Comparison of ENCODE assay signal across 27 mouse cellular contexts in the genomic region with DNA sequence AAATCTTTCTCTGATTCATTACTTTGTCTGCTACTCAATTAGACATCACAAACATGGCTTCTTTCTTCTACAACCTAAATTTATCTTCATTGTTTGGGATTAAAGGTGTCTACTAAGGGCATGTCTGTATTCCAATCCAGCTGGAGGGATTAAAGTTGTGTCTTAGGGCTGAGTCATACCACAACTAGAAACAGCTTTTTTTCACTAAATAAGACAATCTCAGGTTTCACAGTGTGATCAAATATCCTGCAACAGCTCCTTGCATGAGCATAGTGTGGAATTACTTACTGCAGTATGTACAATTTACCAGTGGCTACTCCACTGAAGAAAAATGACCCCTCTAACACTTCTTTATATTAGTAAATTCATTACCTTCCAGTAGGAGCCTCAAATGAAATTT. TPM values are rescaled to one million over a fixed set of nuclear protein-coding genes. Genes with fewer than 3 reads are reported as not detected.
A peak's percentile ranks its signal among the peaks of the same experiment; 100 is the strongest.
DNase-seq lines count a peak whose midpoint lies in the region; ATAC-seq and TF ChIP-seq lines count a peak whose summit lies in the region.
"Had no signal": no experiment of that assay in that cellular context is flagged by ENCODE, and none has a peak within 500 bp of the region (broad histone marks: within the 10 kb centered on the region; RNA-seq: fewer than 3 reads in every experiment).

No protein-coding gene starts in this region.

- H3K9ac ChIP-seq in embryonic facial prominence, embryonic 11.5 days (replicated peaks; ENCODE audit: low read length): no peak overlapping the region
- H3K9ac ChIP-seq in CH12.LX (ENCODE audit: insufficient read depth, low read depth): no peak overlapping the region
- no peak overlapping the region for H3K9ac ChIP-seq in hindbrain, embryonic 13.5 days
- H3K9ac ChIP-seq: embryonic facial prominence, embryonic 13.5 days; embryonic facial prominence, embryonic 15.5 days; forebrain, embryonic 12.5 days had no signal

- no peaks in the 10 kb centered on the region for H3K9me3 ChIP-seq in embryonic facial prominence, embryonic 11.5 days (replicated peaks; ENCODE audit: control insufficient read depth, low read length)
- H3K9me3 ChIP-seq in embryonic facial prominence, embryonic 10.5 days: no peaks in the 10 kb centered on the region
- H3K9me3 ChIP-seq in CH12.LX (replicated peaks; ENCODE audit: low read length): no peaks in the 10 kb centered on the region
- no peaks in the 10 kb centered on the region for H3K9me3 ChIP-seq in hindbrain, embryonic 13.5 days
- H3K9me3 ChIP-seq: embryonic facial prominence, embryonic 13.5 days; embryonic facial prominence, embryonic 15.5 days; forebrain, embryonic 10.5 days; forebrain, embryonic 12.5 days had no signal

- dilution Hi-C loops in CH12.LX (cut with MboI; ENCODE audit: extremely low pct_ligation_motif_present, extremely low pct_unique_long_range_greater_than_20kb, low sequenced_read_pairs): no loop called here

- H3K4me1 ChIP-seq in embryonic facial prominence, embryonic 11.5 days (ENCODE audit: control insufficient read depth, insufficient read depth, low read length): no peaks in the 10 kb centered on the region
- H3K4me1 ChIP-seq in embryonic facial prominence, embryonic 10.5 days: no peaks in the 10 kb centered on the region
- H3K4me1 ChIP-seq in CH12.LX (ENCODE audit: control insufficient read depth in 1 of 2, insufficient read depth in 2 of 2): peaks cover 0 to 16% of the 10 kb centered on the region in 2 experiments; a peak in 2 of 4 replicates
- no peaks in the 10 kb centered on the region for H3K4me1 ChIP-seq in hindbrain, embryonic 13.5 days (replicated peaks)
- H3K4me1 ChIP-seq: embryonic facial prominence, embryonic 15.5 days; forebrain, embryonic 10.5 days; forebrain, embryonic 12.5 days had no signal

- H3K4me3 ChIP-seq in embryonic facial prominence, embryonic 11.5 days (ENCODE audit: low read depth, low read length): no peak overlapping the region
- H3K4me3 ChIP-seq in embryonic facial prominence, embryonic 10.5 days: no peak overlapping the region
- no peak overlapping the region for H3K4me3 ChIP-seq in CH12.LX (replicated peaks in 1 of 3; ENCODE audit: low read depth in 2 of 3, low read length in 2 of 3, poor library complexity in 1 of 3)
- no peak overlapping the region for H3K4me3 ChIP-seq in hindbrain, embryonic 13.5 days
- H3K4me3 ChIP-seq: embryonic facial prominence, embryonic 13.5 days; embryonic facial prominence, embryonic 15.5 days; erythroblast, embryonic 14.5 days; forebrain, embryonic 10.5 days; forebrain, embryonic 12.5 days had no signal

- H3K4me2 ChIP-seq in embryonic facial prominence, embryonic 11.5 days (ENCODE audit: low read depth, low read length): no peak overlapping the region
- no peak overlapping the region for H3K4me2 ChIP-seq in CH12.LX (ENCODE audit: insufficient read depth, low read depth, poor library complexity, severe bottlenecking)
- no peak overlapping the region for H3K4me2 ChIP-seq in hindbrain, embryonic 13.5 days
- H3K4me2 ChIP-seq: embryonic facial prominence, embryonic 13.5 days; embryonic facial prominence, embryonic 15.5 days; forebrain, embryonic 12.5 days had no signal

- peak; percentile 11 for DNase-seq in embryonic facial prominence, embryonic 11.5 days (ENCODE audit: low spot score)
- DNase-seq in embryonic facial prominence, embryonic 10.5 days (ENCODE audit: low spot score): no peak
- DNase-seq in 3T3-L1 (ENCODE audit: low read depth, low spot score) (peak; percentile 63), CH12.LX (ENCODE audit: extremely low read depth) (peak; percentile 15)
- no peak for DNase-seq in spleen, postnatal 36 days (ENCODE audit: low spot score in 2 of 2)
- DNase-seq: adrenal gland, adult 2 months; adrenal gland, postnatal 10 days; adrenal gland, postnatal 25 days; B cell, adult 2 months; cerebellum, adult 11 months; cerebellum, adult 18-20 months; cerebellum, adult 8-10 months; cerebellum, adult 9-11 months; cerebellum, postnatal 14 days; cerebellum, postnatal 36 days; embryo, embryonic 11 days had no signal

- TF ChIP-seq CTCF in CH12.LX (conservative IDR thresholded peaks at IDR 0.05 in 1 of 2, IDR thresholded peaks at IDR 0.05 in 1 of 2; ENCODE audit: low read depth in 2 of 2, low read length in 2 of 2): no peak

- no peaks in the 10 kb centered on the region for H3K36me3 ChIP-seq in embryonic facial prominence, embryonic 11.5 days (replicated peaks; ENCODE audit: control insufficient read depth, insufficient read depth, low read depth, low read length)
- no peaks in the 10 kb centered on the region for H3K36me3 ChIP-seq in embryonic facial prominence, embryonic 10.5 days (replicated peaks)
- H3K36me3 ChIP-seq in CH12.LX (replicated peaks in 1 of 2; ENCODE audit: control insufficient read depth in 1 of 2, insufficient read depth in 1 of 2, low read length in 1 of 2): no peaks in the 10 kb centered on the region
- no peaks in the 10 kb centered on the region for H3K36me3 ChIP-seq in hindbrain, embryonic 13.5 days
- H3K36me3 ChIP-seq: embryonic facial prominence, embryonic 13.5 days; embryonic facial prominence, embryonic 15.5 days; forebrain, embryonic 10.5 days; forebrain, embryonic 12.5 days had no signal

- H3K79me2 ChIP-seq in CH12.LX (replicated peaks; ENCODE audit: control insufficient read depth, extremely low read depth, insufficient read depth, poor library complexity, severe bottlenecking): no peaks in the 10 kb centered on the region

- H3K27ac ChIP-seq in embryonic facial prominence, embryonic 11.5 days (replicated peaks; ENCODE audit: low read depth, low read length): no peak overlapping the region
- no peak overlapping the region for H3K27ac ChIP-seq in embryonic facial prominence, embryonic 10.5 days (replicated peaks)
- no peak overlapping the region for H3K27ac ChIP-seq in CH12.LX (ENCODE audit: insufficient read depth, low read depth)
- H3K27ac ChIP-seq in hindbrain, embryonic 13.5 days: no peak overlapping the region
- H3K27ac ChIP-seq: embryonic facial prominence, embryonic 13.5 days; embryonic facial prominence, embryonic 15.5 days; forebrain, embryonic 10.5 days; forebrain, embryonic 12.5 days had no signal

- no peak for TF ChIP-seq POLR2A in CH12.LX (IDR thresholded peaks at IDR 0.05; ENCODE audit: low read depth, low read length)

- in situ Hi-C loops in CH12.LX (cut with MboI; ENCODE audit: low pct_ligation_motif_present, low pct_unique_long_range_greater_than_20kb, low sequenced_read_pairs): no loop called here

- H3K27me3 ChIP-seq in embryonic facial prominence, embryonic 11.5 days (ENCODE audit: control insufficient read depth, insufficient read depth, low read length): no peaks in the 10 kb centered on the region
- 0 out of 2 replicates have a peak, but pooled peaks cover 3% of the 10 kb centered on the region for H3K27me3 ChIP-seq in embryonic facial prominence, embryonic 10.5 days (replicated peaks; ENCODE audit: low read depth, poor library complexity, severe bottlenecking)
- H3K27me3 ChIP-seq in CH12.LX (replicated peaks): peaks cover 3% of the 10 kb centered on the region
- H3K27me3 ChIP-seq in hindbrain, embryonic 13.5 days: no peaks in the 10 kb centered on the region
- H3K27me3 ChIP-seq: embryonic facial prominence, embryonic 13.5 days; embryonic facial prominence, embryonic 15.5 days had no signal

- TF ChIP-seq EP300 in CH12.LX (IDR thresholded peaks at IDR 0.05; ENCODE audit: low read length): peak; percentile 40; the same call in 1 of the 2 replicates

- no peak for TF ChIP-seq RAD21 in CH12.LX (IDR thresholded peaks at IDR 0.05; ENCODE audit: low read depth, low read length)

- ATAC-seq in embryonic facial prominence, embryonic 11.5 days (replicated peaks; ENCODE audit: insufficient number of reproducible peaks, low FRiP score, low TSS enrichment, low read depth): no peak
- ATAC-seq in hindbrain, embryonic 13.5 days (ENCODE audit: low FRiP score): no peak
- ATAC-seq: CD4-positive, CD25-positive, alpha-beta regulatory T cell, adult 4 months; forebrain, embryonic 14.5 days; forebrain, embryonic 16.5 days had no signal

TF ChIP-seq in CH12.LX, 34 proteins besides CTCF, POLR2A, EP300 and RAD21 (continues in another document):
- TF ChIP-seq JUND (conservative IDR thresholded peaks at IDR 0.05; ENCODE audit: low read depth, low read length) (peak; percentile 84), GABPA (IDR thresholded peaks at IDR 0.05; ENCODE audit: insufficient replicate concordance, low read depth, low read length) (no peak), BHLHE40 (IDR thresholded peaks at IDR 0.05; ENCODE audit: low read depth, low read length) (no peak)

RNA-seq across cellular contexts. Expression of a gene that starts 26.2 kb away (rescaled TPM):
- 0.64 and 1.5 TPM in 2 replicates for polyA plus RNA-seq in embryonic facial prominence, embryonic 11.5 days (2014; fragmentation: Nextera tagmentation; extraction: Ambion mirVana)
- polyA plus RNA-seq in embryonic facial prominence, embryonic 10.5 days (2016; fragmentation: Nextera tagmentation; extraction: Ambion mirVana): 0.75 and 1.00 TPM in 2 replicates
- total RNA-seq in CH12.LX (2012; rRNA removed): 0.85 and 0.88 TPM in 2 replicates
- 0.62 and 0.92 TPM in 2 replicates for total RNA-seq in CH12.LX (2014; rRNA removed)
- polyA plus RNA-seq in CH12.LX (2012; ENCODE audit: insufficient read length, low read depth): 1.2 and 1.3 TPM in 2 replicates
- polyA plus RNA-seq in hindbrain, embryonic 13.5 days (2015; fragmentation: Nextera tagmentation; extraction: Ambion mirVana): 2.1 and 2.8 TPM in 2 replicates
- polyA plus RNA-seq: erythroblast, embryonic 14.5 days had no signal

RNA-seq across cellular contexts. Expression of a gene that starts 26.3 kb away (rescaled TPM):
- 133 and 163 TPM in 2 replicates for polyA plus RNA-seq in embryonic facial prominence, embryonic 11.5 days (2014; fragmentation: Nextera tagmentation; extraction: Ambion mirVana)
- 124 and 137 TPM in 2 replicates for polyA plus RNA-seq in embryonic facial prominence, embryonic 10.5 days (2016; fragmentation: Nextera tagmentation; extraction: Ambion mirVana)
- total RNA-seq in CH12.LX (2012; rRNA removed): 26.0 and 34.5 TPM in 2 replicates
- 95.0 and 113 TPM in 2 replicates for total RNA-seq in CH12.LX (2014; rRNA removed)
- polyA plus RNA-seq in CH12.LX (2012; ENCODE audit: insufficient read length, low read depth): 33.6 and 36.5 TPM in 2 replicates
- 109 and 115 TPM in 2 replicates for polyA plus RNA-seq in hindbrain, embryonic 13.5 days (2015; fragmentation: Nextera tagmentation; extraction: Ambion mirVana)

RNA-seq across cellular contexts. Expression of a gene that starts 30.5 kb away (rescaled TPM):
- 14.1 and 15.6 TPM in 2 replicates for polyA plus RNA-seq in embryonic facial prominence, embryonic 11.5 days (2014; fragmentation: Nextera tagmentation; extraction: Ambion mirVana)
- polyA plus RNA-seq in embryonic facial prominence, embryonic 10.5 days (2016; fragmentation: Nextera tagmentation; extraction: Ambion mirVana): 15.4 and 16.0 TPM in 2 replicates
- 8.7 and 11.9 TPM in 2 replicates for total RNA-seq in CH12.LX (2012; rRNA removed)
- total RNA-seq in CH12.LX (2014; rRNA removed): 6.9 and 7.6 TPM in 2 replicates
- polyA plus RNA-seq in CH12.LX (2012; ENCODE audit: insufficient read length, low read depth): 8.3 and 9.6 TPM in 2 replicates
- polyA plus RNA-seq in hindbrain, embryonic 13.5 days (2015; fragmentation: Nextera tagmentation; extraction: Ambion mirVana): 16.7 and 17.6 TPM in 2 replicates

RNA-seq across cellular contexts. Expression of a gene that starts 51.0 kb away (rescaled TPM):
- polyA plus RNA-seq in embryonic facial prominence, embryonic 11.5 days (2014; fragmentation: Nextera tagmentation; extraction: Ambion mirVana): 0.35 and 0.39 TPM in 2 replicates
- 0.19 and 0.26 TPM in 2 replicates for polyA plus RNA-seq in embryonic facial prominence, embryonic 10.5 days (2016; fragmentation: Nextera tagmentation; extraction: Ambion mirVana)
- not detected in 2 replicates for total RNA-seq in CH12.LX (2012; rRNA removed)
- total RNA-seq in CH12.LX (2014; rRNA removed): not detected in 2 replicates
- polyA plus RNA-seq in CH12.LX (2012; ENCODE audit: insufficient read length, low read depth): not detected in 2 replicates
- 0.35 and 0.36 TPM in 2 replicates for polyA plus RNA-seq in hindbrain, embryonic 13.5 days (2015; fragmentation: Nextera tagmentation; extraction: Ambion mirVana)
- total RNA-seq: adrenal gland, adult 2 months; adrenal gland, postnatal 25 days; common myeloid progenitor, adult 5-6 weeks; MEL had no signal
- polyA plus RNA-seq: adrenal gland, adult 2 months; erythroblast, embryonic 14.5 days had no signal

Comparison
In these comparisons a context has a peak if more than half of its experiments do, and no peak if none do; other contexts are left out.
1. DNase-seq: peak in embryonic facial prominence, embryonic 11.5 days (single experiment), 3T3-L1 (single experiment) and CH12.LX (single experiment); none in embryonic facial prominence, embryonic 10.5 days (single experiment) and spleen, postnatal 36 days (0 of 2).